Mouse (Mus musculus): ENCODE data around the gene Fkbpl. TPM values are rescaled to one million over a fixed set of nuclear protein-coding genes. Genes with fewer than 3 reads are reported as not detected.
A peak's percentile ranks its signal among the peaks of the same experiment; 100 is the strongest.

Gene Fkbpl
- polyA plus RNA-seq, 1 experiment from 2014 or later: 16.1 TPM

DNA sequence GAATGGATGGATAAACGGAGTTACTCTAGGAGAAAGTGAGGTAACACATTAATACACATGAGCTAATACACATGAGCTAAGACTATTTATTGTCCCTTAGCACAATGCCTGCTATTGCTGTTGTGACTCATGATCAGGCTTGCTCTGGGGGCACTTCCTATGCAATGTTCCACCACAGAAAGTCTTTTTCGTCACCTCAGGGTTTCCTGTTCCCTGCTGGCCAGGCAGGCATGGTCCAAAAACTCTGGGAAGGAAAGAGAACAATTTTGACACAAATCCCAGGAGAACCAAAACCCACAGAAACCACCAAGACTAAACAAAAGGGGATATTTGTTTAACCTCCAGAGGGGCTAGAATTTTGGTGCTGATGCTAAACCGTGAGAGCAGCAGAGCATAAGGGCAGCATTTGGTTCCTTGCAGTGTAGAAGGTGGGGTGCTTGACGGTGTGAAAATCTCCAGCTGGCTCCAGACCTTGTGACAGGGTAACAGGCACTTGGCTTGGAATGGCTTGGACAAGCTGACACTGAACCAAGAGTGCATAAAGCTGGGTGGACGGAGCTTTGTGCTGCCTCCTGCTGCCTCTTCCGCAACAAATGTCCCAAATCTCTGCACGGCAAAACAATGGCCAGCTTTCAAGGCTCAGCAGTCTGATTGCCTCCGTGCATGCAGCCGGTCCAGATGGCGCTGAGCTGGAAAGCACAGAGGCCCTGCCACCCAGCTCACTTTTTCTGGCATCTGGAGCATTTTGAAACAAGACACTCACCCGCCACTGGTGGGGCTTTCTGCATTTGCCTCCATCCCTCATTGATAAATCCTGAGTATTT is 3.6 kb upstream of the Fkbpl start:
- 0 out of 2 replicates have a peak overlapping the region, but pooled peaks have one; percentile 14 for H3K9ac ChIP-seq
- peaks cover 20% of the 10 kb centered on the region for H3K4me1 ChIP-seq (replicated peaks)
- WGBS: 18% methylated on average over 11 of the region's 11 CpGs
- no peak overlapping the region for H3K4me3 ChIP-seq
- H3K9me3 ChIP-seq: no peaks in the 10 kb centered on the region
- no peak for ATAC-seq (ENCODE audit: low FRiP score, low read depth)
- H3K4me2 ChIP-seq: no peak overlapping the region
- H3K36me3 ChIP-seq: no peaks in the 10 kb centered on the region
- peak overlapping the region; percentile 77 for H3K27ac ChIP-seq (replicated peaks)
- no peaks in the 10 kb centered on the region for H3K27me3 ChIP-seq

- no peak overlapping the region for H3K9ac ChIP-seq
- WGBS: 89% methylated on average over 3 of the region's 3 CpGs
- ATAC-seq (ENCODE audit: low FRiP score, low read depth): no peak
- no peak overlapping the region for H3K4me2 ChIP-seq
- H3K4me1 ChIP-seq (replicated peaks): peaks cover 28% of the 10 kb centered on the region
- H3K27ac ChIP-seq (replicated peaks): no peak overlapping the region
- H3K36me3 ChIP-seq: no peaks in the 10 kb centered on the region
- H3K9me3 ChIP-seq: no peaks in the 10 kb centered on the region
- no peak overlapping the region for H3K4me3 ChIP-seq
- H3K27me3 ChIP-seq: no peaks in the 10 kb centered on the region
Observed at GRCm38 (mm10) chr17:34641945-34642344, 2.6 kb upstream of the Fkbpl start.

GRCm38 (mm10) chr17:34643379-34643778 is 1.2 kb upstream of the Fkbpl start:
- no peak overlapping the region for H3K9ac ChIP-seq
- no peak overlapping the region for H3K27ac ChIP-seq (replicated peaks)
- no peaks in the 10 kb centered on the region for H3K36me3 ChIP-seq
- no peaks in the 10 kb centered on the region for H3K27me3 ChIP-seq
- H3K4me3 ChIP-seq: no peak overlapping the region
- 92% methylated on average over 4 of the region's 4 CpGs for WGBS
- ATAC-seq (ENCODE audit: low FRiP score, low read depth): no peak
- peaks cover 37% of the 10 kb centered on the region for H3K4me1 ChIP-seq (replicated peaks)
- no peak overlapping the region for H3K4me2 ChIP-seq
- H3K9me3 ChIP-seq: no peaks in the 10 kb centered on the region

GRCm38 (mm10) chr17:34643944-34644343 is 620 bp upstream of the Fkbpl start:
- Histone ChIP-seq H3K27me3 (no peaks in the 10 kb centered on the region), H3K4me1 (replicated peaks) (peaks cover 40% of the 10 kb centered on the region), H3K9me3 (no peaks in the 10 kb centered on the region), H3K27ac (replicated peaks) (peak overlapping the region; percentile 61; the same call in 1 of the 2 replicates), H3K36me3 (peaks cover 2% of the 10 kb centered on the region), H3K4me2 (no peak overlapping the region), H3K4me3 (no peak overlapping the region), H3K9ac (no peak overlapping the region)
- ATAC-seq (ENCODE audit: low FRiP score, low read depth): no peak
- WGBS: 86% methylated on average over 10 of the region's 10 CpGs

DNA sequence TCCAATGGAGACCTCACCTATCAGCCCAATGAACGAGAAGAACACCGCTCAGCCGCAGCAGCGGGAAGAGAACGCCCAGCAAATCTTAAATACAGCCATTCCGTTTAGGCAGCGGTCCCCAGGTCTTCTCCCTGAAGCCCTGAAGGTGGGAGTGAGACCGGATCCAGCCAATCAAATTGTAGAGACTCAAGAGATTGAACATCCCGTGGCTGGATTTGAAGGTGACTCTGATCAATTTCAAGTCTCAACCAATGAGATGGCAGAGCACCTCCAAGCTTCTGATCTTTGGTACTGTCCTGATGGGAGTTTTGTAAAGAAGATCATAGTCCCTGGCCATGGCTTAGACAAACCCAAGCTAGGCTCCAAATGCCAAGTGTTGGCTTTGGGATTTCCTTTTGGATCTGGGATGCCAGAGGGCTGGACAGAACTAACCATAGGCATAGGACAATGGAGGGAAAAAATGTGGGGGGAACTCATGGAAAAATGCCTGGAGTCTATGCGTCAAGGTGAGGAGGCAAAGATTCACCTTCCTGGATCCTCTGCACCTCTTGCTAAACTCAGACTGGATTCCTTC is 779 bp downstream of the Fkbpl start:
- ATAC-seq (ENCODE audit: low FRiP score, low read depth): no peak
- Histone ChIP-seq H3K9ac (peak overlapping the region; percentile 78), H3K27ac (replicated peaks) (peak overlapping the region; percentile 80; the same call in 1 of the 2 replicates), H3K4me3 (peak overlapping the region; percentile 65), H3K4me1 (replicated peaks) (peaks cover 40% of the 10 kb centered on the region), H3K9me3 (no peaks in the 10 kb centered on the region), H3K4me2 (peak overlapping the region; percentile 69), H3K36me3 (peaks cover 16% of the 10 kb centered on the region), H3K27me3 (no peaks in the 10 kb centered on the region)
- WGBS: 45% methylated on average over 10 of the region's 10 CpGs

GRCm38 (mm10) chr17:34645831-34646511 is 1.4 kb downstream of the Fkbpl start:
- H3K4me3 ChIP-seq: peak overlapping the region; percentile 100; the same call in 1 of the 2 replicates
- H3K27me3 ChIP-seq: no peaks in the 10 kb centered on the region
- H3K36me3 ChIP-seq: peaks cover 22% of the 10 kb centered on the region
- H3K27ac ChIP-seq (replicated peaks): no peak overlapping the region
- 87% methylated on average over 30 of the region's 30 CpGs for WGBS
- no peak overlapping the region for H3K9ac ChIP-seq
- peaks cover 37% of the 10 kb centered on the region for H3K4me1 ChIP-seq (replicated peaks)
- peak overlapping the region; percentile 93 for H3K4me2 ChIP-seq
- no peak for ATAC-seq (ENCODE audit: low FRiP score, low read depth)
- H3K9me3 ChIP-seq: no peaks in the 10 kb centered on the region

DNA sequence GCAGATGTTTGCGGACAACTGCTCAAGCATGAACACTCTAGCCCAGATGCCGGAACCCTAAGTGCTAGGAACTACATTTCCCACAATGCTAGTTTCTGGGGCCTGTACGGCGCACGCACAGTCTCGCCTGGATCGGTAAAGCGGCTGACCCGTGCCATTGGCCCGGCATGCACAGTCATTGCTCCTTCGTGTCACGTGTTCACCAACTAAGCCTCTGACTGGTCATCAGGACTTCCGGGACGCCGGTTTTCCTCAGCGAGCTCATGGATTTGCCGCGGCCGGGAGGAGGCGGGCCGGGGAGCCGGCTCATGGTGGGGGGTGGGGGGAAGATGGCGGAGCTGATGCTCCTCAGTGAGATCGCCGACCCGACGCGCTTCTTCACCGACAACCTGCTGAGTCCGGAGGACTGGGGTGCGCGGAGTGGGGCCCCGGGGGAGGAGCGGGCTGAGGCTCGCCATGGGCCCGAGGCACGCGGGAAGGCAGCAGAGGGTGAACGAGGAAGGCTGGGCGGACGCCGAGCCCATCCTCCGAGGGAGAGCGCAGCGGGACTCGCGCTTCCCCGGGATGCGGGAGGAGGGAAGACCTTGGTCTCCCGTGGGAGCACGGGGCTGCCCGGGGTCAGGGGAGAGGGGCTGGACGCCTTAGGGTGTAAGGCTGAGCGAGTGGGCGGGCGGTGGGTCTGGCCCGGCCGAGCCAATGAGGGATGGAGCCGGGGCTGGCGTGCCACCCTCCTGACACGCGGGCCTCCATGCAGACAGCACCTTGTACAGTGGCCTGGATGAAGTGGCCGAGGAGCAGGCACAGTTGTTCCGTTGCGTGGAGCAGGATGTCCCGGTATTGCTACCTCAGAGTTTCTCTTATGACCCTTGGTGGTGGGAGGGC is 2.6 kb downstream of the Fkbpl start, which contains the start of gene Atf6b:
Atf6b (plus strand) TSS at position 241 of the 882 bp plus-strand sequence.
- ATAC-seq (ENCODE audit: low FRiP score, low read depth): peak; percentile 96
- WGBS: 1% methylated on average over 66 of the region's 66 CpGs
- no peaks in the 10 kb centered on the region for H3K9me3 ChIP-seq
- peak within 1 kb of the TSS; percentile 100 for H3K4me3 ChIP-seq
- H3K27ac ChIP-seq (replicated peaks): peak within 1 kb of the TSS; percentile 90
- peaks cover 33% of the 10 kb centered on the region for H3K36me3 ChIP-seq
- no peaks in the 10 kb centered on the region for H3K27me3 ChIP-seq
- peak within 1 kb of the TSS; percentile 97 for H3K9ac ChIP-seq
- peaks cover 31% of the 10 kb centered on the region for H3K4me1 ChIP-seq (replicated peaks)
- H3K4me2 ChIP-seq: peak within 1 kb of the TSS; percentile 93

DNA sequence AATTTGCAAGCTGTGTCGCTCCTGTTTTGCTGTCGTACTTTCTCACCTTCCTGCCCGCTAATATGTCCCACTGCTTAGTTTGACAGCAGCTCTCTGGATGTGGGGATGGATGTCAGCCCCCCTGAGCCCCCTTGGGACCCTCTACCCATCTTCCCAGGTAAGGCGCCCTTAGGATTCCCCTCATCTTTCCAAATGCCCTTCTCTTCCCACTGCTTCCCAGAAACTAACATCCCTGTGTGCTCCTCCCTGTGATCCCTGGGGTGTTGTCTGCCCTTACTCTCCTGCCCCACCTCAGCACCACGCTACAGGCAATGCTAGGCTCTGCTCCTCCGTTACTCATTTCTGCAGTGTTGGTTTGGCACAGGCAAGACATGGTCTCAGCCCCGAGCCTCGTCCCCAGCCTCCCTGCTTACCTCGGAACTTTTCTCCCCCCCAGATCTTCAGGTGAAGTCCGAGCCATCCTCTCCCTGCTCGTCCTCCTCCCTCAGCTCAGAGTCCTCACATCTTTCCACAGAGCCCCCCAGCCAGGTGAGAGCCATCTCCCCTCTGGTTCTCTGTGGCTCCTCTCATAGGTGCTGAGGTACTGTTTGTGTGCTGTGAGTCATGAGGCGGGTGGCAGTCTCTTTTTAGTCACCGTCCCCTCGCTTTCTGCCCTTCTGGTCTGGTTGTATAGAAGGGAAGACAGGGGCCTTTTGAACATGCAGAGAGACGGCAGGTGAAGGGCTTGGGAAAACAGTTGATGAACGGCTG is 3.8 kb downstream of the Fkbpl start:
- peaks cover 31% of the 10 kb centered on the region for H3K4me1 ChIP-seq (replicated peaks)
- peak overlapping the region; percentile 100 for H3K4me3 ChIP-seq
- peaks cover 44% of the 10 kb centered on the region for H3K36me3 ChIP-seq
- WGBS: 88% methylated on average over 16 of the region's 16 CpGs
- ATAC-seq (ENCODE audit: low FRiP score, low read depth): no peak
- H3K27me3 ChIP-seq: no peaks in the 10 kb centered on the region
- no peak overlapping the region for H3K27ac ChIP-seq (replicated peaks)
- H3K4me2 ChIP-seq: peak overlapping the region; percentile 93
- H3K9me3 ChIP-seq: no peaks in the 10 kb centered on the region
- H3K9ac ChIP-seq: no peak overlapping the region

- Histone ChIP-seq H3K4me3 (no peak overlapping the region), H3K27me3 (no peaks in the 10 kb centered on the region), H3K36me3 (peaks cover 54% of the 10 kb centered on the region), H3K9me3 (no peaks in the 10 kb centered on the region), H3K4me1 (replicated peaks) (peaks cover 31% of the 10 kb centered on the region), H3K9ac (no peak overlapping the region), H3K4me2 (no peak overlapping the region), H3K27ac (replicated peaks) (no peak overlapping the region)
- ATAC-seq (ENCODE audit: low FRiP score, low read depth): no peak
- 88% methylated on average over 18 of the region's 18 CpGs for WGBS
Observed at GRCm38 (mm10) chr17:34649106-34649864, 4.7 kb downstream of the Fkbpl start.

DNA sequence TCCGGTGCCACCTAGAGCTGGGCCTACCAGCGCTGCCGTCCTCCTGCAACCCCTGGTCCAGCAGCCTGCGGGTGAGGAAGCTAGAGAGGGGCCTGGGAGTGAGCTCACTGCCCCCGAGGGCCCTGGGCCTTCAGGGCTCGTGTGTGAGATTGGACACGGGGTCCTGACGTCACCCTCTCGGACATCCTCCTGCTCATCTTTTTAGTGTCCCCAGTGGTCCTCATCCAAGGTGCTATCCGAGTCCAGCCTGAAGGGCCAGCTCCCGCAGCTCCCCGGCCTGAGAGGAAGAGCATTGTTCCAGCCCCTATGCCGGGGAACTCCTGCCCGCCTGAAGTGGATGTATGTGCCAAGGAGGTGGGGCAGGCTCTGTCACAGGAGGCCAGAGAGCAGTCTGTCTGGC is 6.2 kb downstream of the Fkbpl start:
- no peak overlapping the region for H3K4me2 ChIP-seq
- 93% methylated on average over 14 of the region's 14 CpGs for WGBS
- no peak overlapping the region for H3K4me3 ChIP-seq
- peaks cover 30% of the 10 kb centered on the region for H3K4me1 ChIP-seq (replicated peaks)
- ATAC-seq (ENCODE audit: low FRiP score, low read depth): no peak
- H3K9me3 ChIP-seq: no peaks in the 10 kb centered on the region
- H3K27me3 ChIP-seq: no peaks in the 10 kb centered on the region
- H3K36me3 ChIP-seq: peaks cover 54% of the 10 kb centered on the region
- no peak overlapping the region for H3K9ac ChIP-seq
- H3K27ac ChIP-seq (replicated peaks): no peak overlapping the region

Measured in hindbrain, embryonic 15.5 days (tissue).